Mouse (Mus musculus) heart, postnatal 0 days (tissue): ENCODE data around the gene Gm28308. TPM values are rescaled to one million over a fixed set of nuclear protein-coding genes. Genes with fewer than 3 reads are reported as not detected.

Experiments
- ATAC-seq: fragments of 200-750 bp; cut with Nextera tagmentation; 2 replicates; pipeline ENCODE4 v1.8.0; 2017; ENCODE audit warnings: low read depth, moderate number of reproducible peaks, moderate library complexity; ENCODE audit not compliant: insufficient read depth
- DNase-seq: peaks from one replicate; pipeline ENCODE4 v3.0.0-alpha.2; 2016; ENCODE audit warnings: low spot score
- H3K27ac ChIP-seq: fragments of 300-500 bp; sonication (generic); 2 replicates; pipeline ENCODE4 v1.5.1; 2014; ENCODE audit warnings: low read depth, mild to moderate bottlenecking
- H3K27me3 ChIP-seq: fragments of 300-500 bp; sonication (generic); 2 replicates; pipeline ENCODE4 v1.6.1; 2014; ENCODE audit warnings: low read length, mixed read lengths; ENCODE audit not compliant: control insufficient read depth, insufficient read depth
- H3K36me3 ChIP-seq: fragments of 300-500 bp; sonication (generic); replicated peaks from 2 replicates; pipeline ENCODE4 v1.6.1; 2014; ENCODE audit warnings: low read length, mixed read lengths; ENCODE audit not compliant: control insufficient read depth, insufficient read depth
- H3K4me1 ChIP-seq: fragments of 300-500 bp; sonication (generic); 2 replicates; pipeline ENCODE4 v1.6.1; 2014; ENCODE audit warnings: antibody characterized with exemption; ENCODE audit not compliant: control insufficient read depth, insufficient read depth
- H3K4me2 ChIP-seq: fragments of 300-500 bp; sonication (generic); 2 replicates; pipeline ENCODE4 v1.6.1; 2014; ENCODE audit warnings: low read depth, mild to moderate bottlenecking, low read length, moderate library complexity
- H3K4me3 ChIP-seq: fragments of 300-500 bp; sonication (generic); 2 replicates; pipeline ENCODE4 v1.5.1; 2014; ENCODE audit warnings: low read depth, low read length
- H3K9ac ChIP-seq: fragments of 300-500 bp; sonication (generic); replicated peaks from 2 replicates; pipeline ENCODE4 v1.6.1; 2014; ENCODE audit warnings: low read depth, low read length, mixed read lengths
- H3K9me3 ChIP-seq: fragments of 300-500 bp; sonication (generic); replicated peaks from 2 replicates; pipeline ENCODE4 v1.6.1; 2016; ENCODE audit warnings: low read length; ENCODE audit not compliant: control insufficient read depth
- CTCF ChIP-seq: IDR thresholded peaks from 2 replicates; pipeline ENCODE4 v1.5.1; 2016; ENCODE audit warnings: antibody characterized with exemption, control low read depth, low read depth
- EP300 ChIP-seq: IDR thresholded peaks from 2 replicates; pipeline ENCODE4 v1.6.1; 2016; ENCODE audit warnings: antibody characterized with exemption, low read depth
- WGBS: fragments of 180-500 bp; shearing (Covaris S2); extraction: QIAGEN DNeasy Blood & Tissue Kit; methylation state at CpG from one replicate; pipeline ENCODE4 v1.1.7; 2014; 5-methylcytosine and 5-hydroxymethylcytosine counted together
- polyA plus RNA-seq: library from polyadenylated mRNA; unstranded; fragments of >200 nt; fragmentation: Nextera tagmentation; extraction: Ambion mirVana; gene quantifications from 2 replicates; pipeline ENCODE4 v1.2.1, GENCODE M21; 2015
- total RNA-seq: library from RNA; depleted of rRNA; stranded (reverse); fragments of >200 nt; gene quantifications from 2 replicates; pipeline ENCODE4 v1.2.3, GENCODE M21; 2014; ENCODE audit warnings: low replicate concordance

Gene Gm28308
- total and polyA plus RNA-seq, 2 experiments from 2014 or later, result not detected

GRCm38 (mm10) chr6:52239625-52240388 is 26.7 kb upstream of the Gm28308 start:
- 3% methylated on average over 30 of the region's 30 CpGs for WGBS
- TF ChIP-seq CTCF (no peak), EP300 (no peak)
- peaks cover 100% of the 10 kb centered on the region for H3K27me3 ChIP-seq
- H3K4me1 ChIP-seq, result 0 out of 2 replicates have a peak, but pooled peaks cover 3% of the 10 kb centered on the region
- H3K36me3 ChIP-seq, result no peaks in the 10 kb centered on the region
- peak overlapping the region; percentile 1; the same call in 1 of the 2 replicates for H3K4me3 ChIP-seq
- no peak overlapping the region for H3K9ac ChIP-seq
- H3K9me3 ChIP-seq, result no peaks in the 10 kb centered on the region
- DNase-seq (no peak), ATAC-seq (no peak)
- no peak overlapping the region for H3K27ac ChIP-seq
- H3K4me2 ChIP-seq, result peak overlapping the region; percentile 24

GRCm38 (mm10) chr6:52238976-52239375 is 25.8 kb upstream of the Gm28308 start:
- H3K9me3 ChIP-seq, result no peaks in the 10 kb centered on the region
- 11% methylated on average over 7 of the region's 7 CpGs for WGBS
- ATAC-seq (no peak), DNase-seq (no peak)
- H3K4me2 ChIP-seq, result no peak overlapping the region
- no peak overlapping the region for H3K9ac ChIP-seq
- no peak overlapping the region for H3K27ac ChIP-seq
- H3K36me3 ChIP-seq, result no peaks in the 10 kb centered on the region
- H3K4me1 ChIP-seq, result 0 out of 2 replicates have a peak, but pooled peaks cover 3% of the 10 kb centered on the region
- TF ChIP-seq CTCF (no peak), EP300 (no peak)
- H3K27me3 ChIP-seq, result peaks cover 100% of the 10 kb centered on the region
- H3K4me3 ChIP-seq, result no peak overlapping the region

GRCm38 (mm10) chr6:52238155-52238545 is 25.0 kb upstream of the Gm28308 start:
- TF ChIP-seq EP300, result no peak
- no peak for TF ChIP-seq CTCF
- no peak for DNase-seq

DNA sequence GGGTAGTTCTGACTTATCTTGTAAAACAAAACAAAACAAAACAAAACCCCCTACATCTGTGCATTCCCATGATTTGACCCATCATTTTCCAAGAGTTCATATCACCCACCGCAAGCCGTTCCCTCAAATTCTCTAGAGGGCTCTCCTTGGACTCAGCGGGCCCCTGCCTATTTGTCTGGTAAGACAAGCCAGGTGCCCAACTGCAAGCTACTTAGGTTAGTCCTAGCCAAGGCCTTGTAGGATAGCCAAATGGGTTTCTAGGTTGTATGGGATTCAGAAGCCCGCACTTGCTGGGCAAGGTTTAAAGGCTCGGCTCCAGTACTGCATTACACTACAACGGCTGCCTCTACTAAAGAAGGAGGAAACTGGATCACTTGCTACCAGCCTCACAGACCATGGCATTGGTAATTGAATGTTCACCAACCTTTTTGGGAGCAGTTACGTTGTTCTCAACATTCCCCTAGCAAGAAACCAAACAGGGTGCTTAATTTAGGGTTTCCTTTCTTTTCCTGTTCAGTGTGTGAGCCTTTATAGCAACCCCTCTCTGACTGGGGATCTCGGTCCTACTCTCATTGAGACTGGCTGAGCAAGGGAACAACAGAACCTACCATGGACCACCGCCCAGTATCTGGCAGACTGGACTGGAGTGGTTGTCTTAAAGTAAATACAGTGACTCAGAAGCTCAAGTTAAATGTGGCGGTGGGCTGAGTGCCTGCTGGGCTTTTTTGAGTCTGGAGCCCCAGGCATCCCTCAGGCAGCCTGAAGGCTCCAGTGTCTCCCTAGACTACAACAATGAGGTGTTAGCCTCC is 24.4 kb upstream of the Gm28308 start:
- H3K9me3 ChIP-seq, result no peaks in the 10 kb centered on the region
- H3K4me1 ChIP-seq, result 0 out of 2 replicates have a peak, but pooled peaks cover 3% of the 10 kb centered on the region
- no peak for ATAC-seq
- H3K27ac ChIP-seq, result no peak overlapping the region
- no peak overlapping the region for H3K4me3 ChIP-seq
- H3K9ac ChIP-seq, result no peak overlapping the region
- no peak for DNase-seq
- WGBS, result 10% methylated on average over 10 of the region's 10 CpGs
- H3K36me3 ChIP-seq, result no peaks in the 10 kb centered on the region
- H3K4me2 ChIP-seq, result no peak overlapping the region
- TF ChIP-seq CTCF, result no peak
- no peak for TF ChIP-seq EP300
- peaks cover 100% of the 10 kb centered on the region for H3K27me3 ChIP-seq

More at GRCm38 (mm10) chr6:52238155-52238545, 25.0 kb upstream of the Gm28308 start:
- H3K4me1 ChIP-seq, result 0 out of 2 replicates have a peak, but pooled peaks cover 3% of the 10 kb centered on the region
- ATAC-seq, result no peak
- H3K27ac ChIP-seq, result no peak overlapping the region
- no peak overlapping the region for H3K9ac ChIP-seq
- no peaks in the 10 kb centered on the region for H3K36me3 ChIP-seq
- H3K27me3 ChIP-seq, result peaks cover 100% of the 10 kb centered on the region
- no peaks in the 10 kb centered on the region for H3K9me3 ChIP-seq
- no peak overlapping the region for H3K4me2 ChIP-seq
- H3K4me3 ChIP-seq, result no peak overlapping the region
- WGBS, result 7% methylated on average over 7 of the region's 7 CpGs

DNA sequence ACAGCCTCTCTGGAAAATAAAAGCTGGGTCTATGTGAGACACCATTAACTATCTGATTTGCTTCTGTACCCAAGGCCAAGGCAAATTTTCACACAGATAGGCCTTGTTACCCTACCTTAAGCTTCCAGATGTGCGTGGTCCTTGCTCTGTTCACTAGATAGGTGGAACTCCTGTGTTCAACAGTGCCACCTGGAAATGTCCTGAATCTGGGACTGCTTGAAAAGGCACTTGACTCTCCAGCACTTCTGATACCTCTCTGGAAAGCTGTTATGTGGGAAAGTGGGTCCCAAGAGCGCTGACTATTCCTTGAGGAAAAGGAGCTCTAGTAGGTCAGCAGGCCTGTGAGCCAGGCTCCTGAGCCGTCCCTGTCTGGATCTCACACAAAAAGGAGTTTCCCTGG is 23.7 kb upstream of the Gm28308 start:
- 0 out of 2 replicates have a peak, but pooled peaks cover 3% of the 10 kb centered on the region for H3K4me1 ChIP-seq
- no peak overlapping the region for H3K4me2 ChIP-seq
- 6% methylated on average over 3 of the region's 3 CpGs for WGBS
- H3K27me3 ChIP-seq, result peaks cover 100% of the 10 kb centered on the region
- no peak overlapping the region for H3K9ac ChIP-seq
- DNase-seq, result no peak
- H3K4me3 ChIP-seq, result no peak overlapping the region
- H3K9me3 ChIP-seq, result no peaks in the 10 kb centered on the region
- ATAC-seq, result no peak
- TF ChIP-seq CTCF (no peak), EP300 (no peak)
- no peaks in the 10 kb centered on the region for H3K36me3 ChIP-seq
- no peak overlapping the region for H3K27ac ChIP-seq
